Mouse (Mus musculus) cerebellum, postnatal 4 days (tissue): ENCODE results near the gene Mepe.

Experiments
- DNase-seq, 2 experiments: peaks; one replicate each; pipeline ENCODE4 v3.0.0; 2022; ENCODE audit warnings: low spot score in 2 of 2, mixed read lengths in 1 of 2

Gene Mepe

GRCm38 (mm10) chr5:104325029-104325428, at the start of gene Mepe:
Mepe (plus strand) TSS chr5:104325329.
- DNase-seq = no peak

- DNase-seq = no peak
Observed at GRCm38 (mm10) chr5:104294201-104294600, 30.9 kb upstream of the Mepe start.

- DNase-seq = no peak
Observed at GRCm38 (mm10) chr5:104298994-104299393, 26.1 kb upstream of the Mepe start, which contains the start of gene Ibsp. Ibsp (plus strand) TSS chr5:104299171.

- DNase-seq = no peak
Observed at GRCm38 (mm10) chr5:104314073-104314472, 11.1 kb upstream of the Mepe start.

GRCm38 (mm10) chr5:104326884-104327283, 1.8 kb downstream of the Mepe start:
- DNase-seq = no peak

- DNase-seq = no peak
Observed at GRCm38 (mm10) chr5:104327389-104327788, 2.3 kb downstream of the Mepe start.

- no peak for DNase-seq
Observed at GRCm38 (mm10) chr5:104327876-104328275, 2.7 kb downstream of the Mepe start.

- no peak for DNase-seq
Observed at GRCm38 (mm10) chr5:104328317-104328850, 3.3 kb downstream of the Mepe start.

GRCm38 (mm10) chr5:104329381-104329780, 4.3 kb downstream of the Mepe start:
- no peak for DNase-seq

- DNase-seq = no peak
Observed at GRCm38 (mm10) chr5:104330088-104330487, 5.0 kb downstream of the Mepe start.

GRCm38 (mm10) chr5:104332296-104332695, 7.2 kb downstream of the Mepe start:
- DNase-seq = no peak

GRCm38 (mm10) chr5:104333231-104333640, 8.1 kb downstream of the Mepe start:
- peak in 1 of 2 experiments; percentile 72 for DNase-seq

- DNase-seq = no peak
Observed at GRCm38 (mm10) chr5:104333643-104334042, 8.5 kb downstream of the Mepe start.

GRCm38 (mm10) chr5:104334516-104334915, 9.4 kb downstream of the Mepe start:
- no peak for DNase-seq

- no peak for DNase-seq
Observed at GRCm38 (mm10) chr5:104335962-104336361, 10.8 kb downstream of the Mepe start.

GRCm38 (mm10) chr5:104337491-104337890, 12.4 kb downstream of the Mepe start:
- no peak for DNase-seq

GRCm38 (mm10) chr5:104339009-104339408, 13.9 kb downstream of the Mepe start:
- no peak for DNase-seq

- peak; percentile 33 to 58 for DNase-seq
Observed at GRCm38 (mm10) chr5:104339706-104340512, 14.8 kb downstream of the Mepe start.

GRCm38 (mm10) chr5:104340513-104340829, 15.3 kb downstream of the Mepe start:
- no peak for DNase-seq

GRCm38 (mm10) chr5:104342881-104343280, 17.8 kb downstream of the Mepe start:
- no peak for DNase-seq

- no peak for DNase-seq
Observed at GRCm38 (mm10) chr5:104344526-104345240, 19.6 kb downstream of the Mepe start.

GRCm38 (mm10) chr5:104345241-104345630, 20.1 kb downstream of the Mepe start:
- no peak for DNase-seq

- DNase-seq = no peak
Observed at GRCm38 (mm10) chr5:104351041-104351440, 25.9 kb downstream of the Mepe start.
